Mouse (Mus musculus): ENCODE data around the gene Lix1.

DNA sequence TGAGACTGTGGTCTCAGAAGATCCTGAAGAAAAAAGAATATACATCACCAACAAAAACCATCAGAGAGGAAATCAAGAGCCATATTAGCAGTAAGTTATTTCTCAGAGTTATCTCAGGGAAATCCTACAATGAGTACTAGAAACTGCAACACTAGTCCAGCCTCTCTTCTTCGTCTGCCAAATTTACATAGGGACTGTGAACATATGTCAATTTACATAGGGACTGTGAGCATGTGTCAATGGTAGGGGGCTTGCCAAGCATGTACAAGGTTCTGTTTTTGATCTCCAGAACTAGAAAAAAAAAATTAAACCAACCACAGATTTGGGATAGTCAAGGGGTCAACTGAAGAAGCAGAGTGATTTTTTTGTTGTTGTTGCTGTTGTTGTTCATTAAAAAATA is 48.6 kb downstream of the Lix1 start:
- no peak for TF ChIP-seq CTCF (IDR thresholded peaks at IDR 0.05; ENCODE audit: low read depth)
- TF ChIP-seq EP300 (IDR thresholded peaks at IDR 0.05; ENCODE audit: low read depth) = no peak

Measured in liver, postnatal 0 days (tissue).